In the genomic region with DNA sequence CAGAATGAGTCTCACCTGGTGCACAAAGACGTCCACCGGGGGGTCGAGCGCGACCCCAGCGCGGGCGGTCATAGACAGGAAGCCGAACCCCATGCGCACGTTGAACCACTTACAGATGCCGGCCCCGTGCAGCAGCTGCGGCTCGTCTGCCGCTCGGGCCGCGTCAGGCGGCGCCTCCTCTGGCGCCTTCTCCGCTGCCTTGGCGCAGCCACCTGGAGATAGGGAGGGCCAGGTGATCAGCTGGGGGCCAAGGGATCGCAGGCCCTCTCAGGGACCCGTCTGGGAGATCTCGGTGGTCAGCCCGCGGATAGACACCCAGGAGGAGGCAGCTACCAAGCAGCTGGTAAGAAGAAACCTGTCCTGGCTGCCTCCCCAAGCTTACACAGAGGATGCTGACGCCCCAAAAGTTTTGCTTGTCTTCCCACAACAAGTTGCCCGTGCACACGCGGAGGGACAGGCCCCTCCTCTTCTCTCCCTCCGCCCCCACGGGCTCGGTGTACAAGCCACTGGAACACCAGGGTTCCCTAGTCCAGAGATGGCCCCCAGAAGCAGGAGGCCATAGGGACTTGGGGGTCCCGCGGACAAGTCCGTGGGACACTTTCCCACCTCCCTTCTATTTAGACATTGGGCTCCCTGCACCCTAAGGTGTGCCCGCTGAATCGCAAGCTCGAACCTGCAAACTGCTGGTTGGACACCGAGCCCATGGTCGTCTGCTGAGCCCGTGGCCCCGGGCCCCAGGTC, we compare ENCODE assay signal across 11 mouse cellular contexts. TPM values are rescaled to one million over a fixed set of nuclear protein-coding genes. Genes with fewer than 3 reads are reported as not detected.
DNase-seq lines count a peak whose midpoint lies in the region; ATAC-seq lines count a peak whose summit lies in the region.
"Had no signal": no experiment of that assay in that cellular context is flagged by ENCODE, and none has a peak within 500 bp of the region (broad histone marks: within the 10 kb centered on the region; RNA-seq: fewer than 3 reads in every experiment).

No protein-coding gene starts in this region.

- peak overlapping the region; percentile 57 for H3K4me2 ChIP-seq in hindbrain, embryonic 13.5 days

- no peaks in the 10 kb centered on the region for H3K36me3 ChIP-seq in hindbrain, embryonic 13.5 days

- H3K9ac ChIP-seq in hindbrain, embryonic 13.5 days, result peak overlapping the region; percentile 63

- peak; percentile 11 to 17 for DNase-seq in cerebellum, postnatal 10 days
- no peak for DNase-seq in cerebellum, adult 9-11 months
- peak; percentile 84 for DNase-seq in R1 (ENCODE audit: low read depth, low spot score)
- DNase-seq in mesoderm, embryonic 11.5 days (ENCODE audit: low read depth, low spot score), result peak; percentile 37
- DNase-seq in spleen, postnatal 36 days (ENCODE audit: low spot score in 2 of 2), result no peak
- no peak for DNase-seq in gastrocnemius, postnatal 14 days
- DNase-seq in kidney, adult 18-20 months, result no peak
- DNase-seq: adrenal gland, postnatal 25 days had no signal

- H3K4me3 ChIP-seq in hindbrain, embryonic 13.5 days, result peak overlapping the region; percentile 36

- H3K27me3 ChIP-seq in hindbrain, embryonic 13.5 days, result peaks cover 20% of the 10 kb centered on the region

- ATAC-seq in hindbrain, embryonic 13.5 days (ENCODE audit: low FRiP score), result no peak

- no peak overlapping the region for H3K27ac ChIP-seq in hindbrain, embryonic 13.5 days

- WGBS in hindbrain, embryonic 13.5 days, result under 1% methylated on average over 45 of the region's 46 CpGs

- intact Hi-C loops in gastrocnemius, postnatal 14 days (cut with DNase I; ENCODE audit: low total_unique reads), result no loop called here

- no peaks in the 10 kb centered on the region for H3K9me3 ChIP-seq in hindbrain, embryonic 13.5 days

- H3K4me1 ChIP-seq in hindbrain, embryonic 13.5 days (replicated peaks), result peaks cover 44% of the 10 kb centered on the region

RNA-seq across cellular contexts. Expression of a gene that starts 0.4 kb away (rescaled TPM):
- 0.17 and 0.31 TPM in 2 replicates for polyA plus RNA-seq in hindbrain, embryonic 13.5 days (2015; fragmentation: Nextera tagmentation; extraction: Ambion mirVana)
- total RNA-seq in gastrocnemius, postnatal 14 days (2021), result 1 to 10 TPM; 1.9 to 3.0 TPM
- total RNA-seq: adrenal gland, postnatal 25 days had no signal
- polyA plus RNA-seq: frontal cortex, adult 2 months; lung, embryonic 16.5 days had no signal

RNA-seq across cellular contexts. Expression of a gene that starts 17.5 kb away (rescaled TPM):
- polyA plus RNA-seq in hindbrain, embryonic 13.5 days (2015; fragmentation: Nextera tagmentation; extraction: Ambion mirVana), result 43.4 and 44.0 TPM in 2 replicates
- total RNA-seq in gastrocnemius, postnatal 14 days (2021), result 10 to 100 TPM; 11.3 to 13.0 TPM

RNA-seq across cellular contexts. Expression of a gene that starts 35.4 kb away (rescaled TPM):
- not detected in 2 replicates for polyA plus RNA-seq in hindbrain, embryonic 13.5 days (2015; fragmentation: Nextera tagmentation; extraction: Ambion mirVana)
- total RNA-seq in gastrocnemius, postnatal 14 days (2021), result not detected
- total RNA-seq: adrenal gland, postnatal 25 days had no signal
- polyA plus RNA-seq: frontal cortex, adult 2 months; lung, embryonic 16.5 days had no signal

RNA-seq across cellular contexts. Expression of a gene that starts 42.4 kb away (rescaled TPM):
- polyA plus RNA-seq in hindbrain, embryonic 13.5 days (2015; fragmentation: Nextera tagmentation; extraction: Ambion mirVana), result 0.49 and 1.1 TPM in 2 replicates
- not detected for total RNA-seq in gastrocnemius, postnatal 14 days (2021)

RNA-seq across cellular contexts. Expression of a gene that starts 49.8 kb away (rescaled TPM):
- 1,402 and 1,435 TPM in 2 replicates for polyA plus RNA-seq in hindbrain, embryonic 13.5 days (2015; fragmentation: Nextera tagmentation; extraction: Ambion mirVana)
- 100 to 1,000 TPM; 110 to 135 TPM for total RNA-seq in gastrocnemius, postnatal 14 days (2021)

Comparison
In these comparisons a context has a peak if more than half of its experiments do, and no peak if none do; other contexts are left out.
1. DNase-seq: peak in cerebellum, postnatal 10 days (2 of 2), R1 (single experiment) and mesoderm, embryonic 11.5 days (single experiment); none in cerebellum, adult 9-11 months (single experiment), spleen, postnatal 36 days (0 of 2), gastrocnemius, postnatal 14 days (single experiment) and kidney, adult 18-20 months (single experiment).